In the genomic region with DNA sequence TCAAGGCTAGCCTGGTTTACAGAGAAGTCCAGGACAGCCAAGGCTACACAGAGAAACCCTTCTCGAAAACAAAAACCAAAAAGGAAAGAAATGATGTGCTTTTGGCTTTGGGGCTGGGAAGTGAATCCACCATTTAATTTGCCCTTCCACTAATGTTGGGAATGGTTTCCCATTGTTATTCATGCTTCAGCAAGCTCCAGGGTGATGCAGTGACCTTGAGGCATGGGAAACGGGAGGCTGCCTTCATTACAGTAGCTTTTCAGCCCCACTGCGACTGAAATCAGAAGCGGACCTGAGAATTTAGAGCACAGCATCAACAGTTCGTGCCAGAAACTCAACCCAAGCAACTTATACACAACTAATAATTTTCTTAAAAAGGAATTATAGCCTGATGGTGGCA, we compare ENCODE assay signal across 15 mouse cellular contexts.
"Had no signal": no experiment of that assay in that cellular context is flagged by ENCODE, and none has a peak within 500 bp of the region (broad histone marks: within the 10 kb centered on the region; RNA-seq: fewer than 3 reads in every experiment).

No protein-coding gene starts in this region.

- DNase-seq: cerebellum, adult 9-11 months; cerebellum, postnatal 10 days; cerebellum, postnatal 14 days; cerebellum, postnatal 25 days; cerebellum, postnatal 36 days; embryo, embryonic 11 days; forebrain, postnatal 0 days; gastrocnemius, adult 2 months; gastrocnemius, postnatal 10 days; gastrocnemius, postnatal 14 days; gastrocnemius, postnatal 25 days; gastrocnemius, postnatal 36 days; heart, adult 11 months; heart, adult 18-20 months; heart, adult 2 months had no signal
